Mouse (Mus musculus) myocyte (in vitro differentiated cells): ENCODE results near the gene Gm3633. TPM values are rescaled to one million over a fixed set of nuclear protein-coding genes. Genes with fewer than 3 reads are reported as not detected.
"Not testable (repeated sequence)": the region's sequence is repeated elsewhere in the genome, so short reads cannot be mapped to it uniquely, and the experiment has no call there.

Experiments
- H3K27me3 ChIP-seq: one replicate; pipeline ENCODE4 v1.6.1; 2011; ENCODE audit not compliant: control insufficient read depth, insufficient read depth, insufficient read length
- H3K36me3 ChIP-seq: one replicate; pipeline ENCODE4 v1.6.1; 2011; ENCODE audit not compliant: control insufficient read depth, insufficient read depth
- H3K4me2 ChIP-seq: one replicate; pipeline ENCODE4 v1.6.1; 2011; ENCODE audit warnings: low read depth, control low read depth
- H3K4me3 ChIP-seq: one replicate; pipeline ENCODE4 v1.5.1; 2011; ENCODE audit warnings: mild to moderate bottlenecking, control low read depth, moderate library complexity
- H3K79me2 ChIP-seq: one replicate; pipeline ENCODE4 v1.6.1; 2011; ENCODE audit not compliant: control insufficient read depth, insufficient read depth
- H3ac ChIP-seq: one replicate; pipeline ENCODE4 v1.6.1; 2011; ENCODE audit not compliant: control insufficient read depth, insufficient read length
- polyA plus RNA-seq: library from polyadenylated mRNA; unstranded; fragments of >200 nt; fragmentation: generic; extraction: Trizol; gene quantifications from one replicate; pipeline ENCODE4 v1.2.1, GENCODE M21; 2012; ENCODE audit warnings: missing spikeins

Gm3633 gene
- polyA plus RNA-seq: not detected

GRCm38 (mm10) chr14:42641817-42642216 is at the start of gene Gm3633:
Gene Gm3633 (minus strand): TSS chr14:42641917.
- H3K4me2 ChIP-seq, H3K4me3 ChIP-seq, H3ac ChIP-seq, H3K36me3 ChIP-seq, H3K79me2 ChIP-seq, H3K27me3 ChIP-seq: not testable (repeated sequence)

- not testable (repeated sequence) for H3K4me2 ChIP-seq, H3K27me3 ChIP-seq, H3K4me3 ChIP-seq, H3K36me3 ChIP-seq, H3K79me2 ChIP-seq, H3ac ChIP-seq
Observed at GRCm38 (mm10) chr14:42655638-42656037, 13.9 kb upstream of the Gm3633 start, which contains the start of gene Gm10378. Gene Gm10378 (plus strand): TSS chr14:42655938.

- not testable (repeated sequence) for H3K79me2 ChIP-seq, H3K36me3 ChIP-seq, H3K27me3 ChIP-seq, H3K4me3 ChIP-seq, H3K4me2 ChIP-seq, H3ac ChIP-seq
Observed at GRCm38 (mm10) chr14:42599782-42600181, 41.9 kb downstream of the Gm3633 start, which contains the start of gene Gm17124. Gene Gm17124 (minus strand): TSS chr14:42599882.

Other genes with a start within 250 kb of the Gm3633 start
- not detected for gene Gm8005, start 202.2 kb downstream of the Gm3633 start, polyA plus RNA-seq
- gene Gm8011, start 178.0 kb downstream of the Gm3633 start, polyA plus RNA-seq: not detected
- gene Gm8020, start 139.6 kb downstream of the Gm3633 start, polyA plus RNA-seq: not detected
- not detected for gene Gm8024, start 117.6 kb downstream of the Gm3633 start, polyA plus RNA-seq
- not detected for gene Gm17124, start 42.0 kb downstream of the Gm3633 start, polyA plus RNA-seq
- not detected for gene Gm10378, start 14.0 kb upstream of the Gm3633 start, polyA plus RNA-seq
- gene Gm3015, start 126.9 kb upstream of the Gm3633 start, polyA plus RNA-seq: not detected
- not detected for gene Gm10377, start 156.1 kb upstream of the Gm3633 start, polyA plus RNA-seq
- not detected for gene Gm21977, start 211.6 kb upstream of the Gm3633 start, polyA plus RNA-seq